Mouse (Mus musculus): ENCODE data around the gene Mmp3.
"Not testable (repeated sequence)": the region's sequence is repeated elsewhere in the genome, so short reads cannot be mapped to it uniquely, and the experiment has no call there.

Gene Mmp3

GRCm38 (mm10) chr9:7445522-7445921, at the start of gene Mmp3:
TSS of gene Mmp3 (plus strand) at chr9:7445822.
- DNase-seq = no peak

- not testable (repeated sequence) for DNase-seq
These were observed 49.1 kb upstream of the Mmp3 start for GRCm38 (mm10) chr9:7396556-7396955.

- DNase-seq = no peak
These were observed 7.7 kb downstream of the Mmp3 start for GRCm38 (mm10) chr9:7453302-7453701.

- DNase-seq = no peak
These were observed 24.6 kb downstream of the Mmp3 start for GRCm38 (mm10) chr9:7470262-7470661.

- no peak for DNase-seq
These were observed 38.2 kb downstream of the Mmp3 start for GRCm38 (mm10) chr9:7483684-7484394.

GRCm38 (mm10) chr9:7501138-7501537, 55.5 kb downstream of the Mmp3 start:
- no peak for DNase-seq

GRCm38 (mm10) chr9:7502051-7502450, 56.4 kb downstream of the Mmp3 start, which contains the start of gene Mmp10:
TSS of gene Mmp10 (plus strand) at chr9:7502352.
- DNase-seq = no peak
